Mouse (Mus musculus) stomach, postnatal 0 days (tissue): ENCODE data around the gene Tmem198b. TPM values are rescaled to one million over a fixed set of nuclear protein-coding genes. Genes with fewer than 3 reads are reported as not detected.

Source experiments
- ATAC-seq: fragments of 200-750 bp; cut with Nextera tagmentation; 2 replicates; pipeline ENCODE4 v1.8.0; 2017; ENCODE audit not compliant: low FRiP score, low TSS enrichment
- DNase-seq: peaks from one replicate; pipeline ENCODE4 v3.0.0-alpha.2; 2016; ENCODE audit warnings: low spot score
- H3K27ac ChIP-seq: fragments of 300-500 bp; sonication (generic); replicated peaks from 2 replicates; pipeline ENCODE4 v1.5.1; 2014; ENCODE audit warnings: mild to moderate bottlenecking, control low read depth
- H3K27me3 ChIP-seq: fragments of 300-500 bp; sonication (generic); 2 replicates; pipeline ENCODE4 v1.6.1; 2014; ENCODE audit warnings: low read length; ENCODE audit not compliant: control insufficient read depth, insufficient read depth
- H3K36me3 ChIP-seq: fragments of 300-500 bp; sonication (generic); 2 replicates; pipeline ENCODE4 v1.6.1; 2014; ENCODE audit warnings: low read length, mixed read lengths; ENCODE audit not compliant: control insufficient read depth, insufficient read depth
- H3K4me1 ChIP-seq: fragments of 300-500 bp; sonication (generic); replicated peaks from 2 replicates; pipeline ENCODE4 v1.6.1; 2014; ENCODE audit warnings: antibody characterized with exemption; ENCODE audit not compliant: control insufficient read depth, insufficient read depth
- H3K4me2 ChIP-seq: fragments of 300-500 bp; sonication (generic); replicated peaks from 2 replicates; pipeline ENCODE4 v1.6.1; 2014; ENCODE audit warnings: low read depth, mild to moderate bottlenecking, control low read depth, moderate library complexity
- H3K4me3 ChIP-seq: fragments of 300-500 bp; sonication (generic); 2 replicates; pipeline ENCODE4 v1.5.1; 2014; ENCODE audit warnings: low read depth, low read length, control low read depth
- H3K9ac ChIP-seq: fragments of 300-500 bp; sonication (generic); 2 replicates; pipeline ENCODE4 v1.6.1; 2014; ENCODE audit warnings: mild to moderate bottlenecking, low read length, control low read depth, mixed read lengths
- H3K9me3 ChIP-seq: fragments of 300-500 bp; sonication (generic); 2 replicates; pipeline ENCODE4 v1.6.1; 2016; ENCODE audit warnings: low read length; ENCODE audit not compliant: control insufficient read depth
- CTCF ChIP-seq: IDR thresholded peaks from 2 replicates; pipeline ENCODE4 v1.5.1; 2016; ENCODE audit warnings: antibody characterized with exemption, low read depth, mild to moderate bottlenecking, moderate library complexity
- EP300 ChIP-seq: optimal IDR thresholded peaks from 2 replicates; pipeline ENCODE3; 2016; ENCODE audit warnings: antibody characterized with exemption
- WGBS: fragments of 180-500 bp; shearing (Covaris S2); extraction: QIAGEN DNeasy Blood & Tissue Kit; methylation state at CpG from one replicate; pipeline ENCODE4 v1.1.7; 2014; 5-methylcytosine and 5-hydroxymethylcytosine counted together
- polyA plus RNA-seq: library from polyadenylated mRNA; unstranded; fragments of >200 nt; fragmentation: Nextera tagmentation; extraction: Ambion mirVana; gene quantifications from 2 replicates; pipeline ENCODE4 v1.2.1, GENCODE M21; 2015

Gene Tmem198b
- polyA plus RNA-seq, 1 experiment from 2014 or later = 7.8 TPM

- H3K4me1 ChIP-seq = no peaks in the 10 kb centered on the region
- no peak for DNase-seq
- no peak for ATAC-seq
- no peaks in the 10 kb centered on the region for H3K9me3 ChIP-seq
- 93% methylated on average over 1 of the region's 1 CpGs for whole genome bisulfite sequencing
- H3K4me3 ChIP-seq = no peak overlapping the region
- H3K36me3 ChIP-seq = no peaks in the 10 kb centered on the region
- no peaks in the 10 kb centered on the region for H3K27me3 ChIP-seq
- H3K9ac ChIP-seq = no peak overlapping the region
- H3K4me2 ChIP-seq = no peak overlapping the region
- TF ChIP-seq EP300 (no peak), CTCF (no peak)
- no peak overlapping the region; the same call in 1 of the 2 replicates for H3K27ac ChIP-seq
Observed at GRCm38 (mm10) chr10:128780200-128780599, 24.0 kb downstream of the Tmem198b start.

DNA sequence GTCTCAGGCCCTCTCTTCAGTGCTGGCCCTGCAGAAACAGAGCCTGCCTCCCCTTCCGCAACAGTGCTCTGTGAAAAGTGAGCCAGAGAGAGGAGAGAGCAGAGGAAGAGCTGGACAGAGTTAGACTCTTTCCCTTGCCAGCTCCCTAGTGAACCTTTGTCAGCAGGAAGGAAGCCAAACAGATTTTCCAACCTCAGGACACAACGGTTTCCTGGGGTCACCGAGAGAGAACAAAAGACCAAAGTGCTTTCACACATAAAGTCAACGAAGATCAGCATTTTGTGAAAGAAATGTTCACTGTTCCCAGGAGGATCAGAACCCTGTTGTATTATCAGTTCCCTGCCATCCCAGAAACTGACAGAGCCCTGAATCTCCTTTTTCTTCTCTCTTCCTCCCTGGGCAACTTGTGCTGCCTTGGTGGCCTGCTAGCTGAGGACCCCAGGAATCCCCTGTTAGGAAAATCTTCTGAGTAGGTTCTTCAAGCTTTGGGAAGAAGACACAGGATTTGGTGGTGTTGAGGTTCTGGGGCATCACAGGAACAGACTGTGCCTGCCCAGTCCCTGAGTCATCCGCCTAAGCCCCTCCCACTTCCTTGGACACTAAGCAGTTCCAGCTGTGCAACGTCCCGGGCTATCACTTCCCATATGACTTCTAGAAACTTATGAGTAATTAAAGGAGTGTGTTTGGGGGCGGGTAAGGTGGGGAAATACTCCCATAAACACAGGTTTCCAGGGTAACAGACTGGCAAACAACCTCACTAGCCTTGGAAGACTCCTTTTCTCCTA is 25.0 kb downstream of the Tmem198b start:
- H3K27me3 ChIP-seq = no peaks in the 10 kb centered on the region
- no peaks in the 10 kb centered on the region for H3K36me3 ChIP-seq
- no peak overlapping the region for H3K4me2 ChIP-seq
- H3K9me3 ChIP-seq = no peaks in the 10 kb centered on the region
- DNase-seq = peak; percentile 70
- H3K27ac ChIP-seq = peak overlapping the region; percentile 84
- peak; percentile 95 for ATAC-seq
- 0 out of 2 replicates have a peak overlapping the region, but pooled peaks have one; percentile 23 for H3K9ac ChIP-seq
- no peaks in the 10 kb centered on the region for H3K4me1 ChIP-seq
- no peak overlapping the region for H3K4me3 ChIP-seq
- WGBS = 14% methylated on average over 8 of the region's 8 CpGs
- TF ChIP-seq EP300 (no peak), CTCF (no peak)

- H3K27me3 ChIP-seq = no peaks in the 10 kb centered on the region
- no peak for TF ChIP-seq EP300
- TF ChIP-seq CTCF = no peak
- H3K4me2 ChIP-seq = no peak overlapping the region
- DNase-seq (no peak), ATAC-seq (no peak)
- no peak overlapping the region for H3K9ac ChIP-seq
- H3K4me3 ChIP-seq = no peak overlapping the region
- peak overlapping the region; percentile 84 for H3K27ac ChIP-seq
- H3K9me3 ChIP-seq = no peaks in the 10 kb centered on the region
- 93% methylated on average over 2 of the region's 2 CpGs for WGBS
- H3K36me3 ChIP-seq = no peaks in the 10 kb centered on the region
- H3K4me1 ChIP-seq = no peaks in the 10 kb centered on the region
Observed at GRCm38 (mm10) chr10:128778441-128778840, 25.7 kb downstream of the Tmem198b start.

- TF ChIP-seq EP300 (no peak), CTCF (peak; percentile 66)
- Histone ChIP-seq H3K9me3 (no peaks in the 10 kb centered on the region), H3K4me2 (no peak overlapping the region), H3K4me3 (no peak overlapping the region), H3K9ac (no peak overlapping the region), H3K27ac (no peak overlapping the region), H3K27me3 (no peaks in the 10 kb centered on the region), H3K4me1 (no peaks in the 10 kb centered on the region), H3K36me3 (no peaks in the 10 kb centered on the region)
- 26% methylated on average over 5 of the region's 5 CpGs for WGBS
- no peak for ATAC-seq
- DNase-seq = no peak
Observed at GRCm38 (mm10) chr10:128773685-128774084, 30.5 kb downstream of the Tmem198b start.

DNA sequence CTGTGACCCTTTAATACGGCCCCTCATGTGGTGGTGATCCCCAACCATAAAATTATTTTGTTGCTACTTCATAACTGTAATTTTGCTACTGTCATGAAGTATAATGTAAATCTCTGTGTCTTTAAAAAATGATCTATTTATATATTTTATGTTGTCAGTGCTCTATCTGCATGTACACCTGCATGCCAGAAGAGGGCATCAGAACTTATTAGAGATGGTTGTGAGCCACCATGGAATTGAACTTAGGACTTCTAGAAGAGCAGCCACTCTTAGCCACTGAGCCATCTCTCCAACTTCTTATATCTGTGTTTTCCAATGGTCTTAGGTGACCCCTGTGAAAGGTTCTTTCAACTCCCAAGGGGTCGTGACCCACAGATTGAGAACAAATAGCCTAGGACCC is 31.3 kb downstream of the Tmem198b start:
- no peak for DNase-seq
- 88% methylated on average over 2 of the region's 2 CpGs for WGBS
- peak; percentile 62 for TF ChIP-seq CTCF
- TF ChIP-seq EP300 = no peak

More for the DNA sequence above, 31.3 kb downstream of the Tmem198b start:
- H3K27ac ChIP-seq = no peak overlapping the region
- H3K4me3 ChIP-seq = no peak overlapping the region
- no peak for ATAC-seq
- H3K9ac ChIP-seq = no peak overlapping the region
- H3K27me3 ChIP-seq = no peaks in the 10 kb centered on the region
- no peaks in the 10 kb centered on the region for H3K4me1 ChIP-seq
- H3K36me3 ChIP-seq = no peaks in the 10 kb centered on the region
- H3K4me2 ChIP-seq = no peak overlapping the region
- no peaks in the 10 kb centered on the region for H3K9me3 ChIP-seq

Other genes with a start within 250 kb of the Tmem198b start
- 131 and 135 TPM in 2 replicates for gene Pa2g4, start 238.4 kb downstream of the Tmem198b start, polyA plus RNA-seq
- 18.6 and 18.9 TPM in 2 replicates for gene Erbb3, start 214.7 kb downstream of the Tmem198b start, polyA plus RNA-seq
- 781 and 811 TPM in 2 replicates for gene Rps26, start 177.6 kb downstream of the Tmem198b start, polyA plus RNA-seq
- gene Ikzf4, start 158.4 kb downstream of the Tmem198b start, polyA plus RNA-seq = 1.6 and 1.7 TPM in 2 replicates
- 20.3 and 21.4 TPM in 2 replicates for gene Suox, start 130.3 kb downstream of the Tmem198b start, polyA plus RNA-seq
- 54.0 and 59.4 TPM in 2 replicates for gene Rab5b, start 108.1 kb downstream of the Tmem198b start, polyA plus RNA-seq
- 1.4 and 2.0 TPM in 2 replicates for gene Pmel, start 100.2 kb downstream of the Tmem198b start, polyA plus RNA-seq
- gene Cdk2, start 99.3 kb downstream of the Tmem198b start, polyA plus RNA-seq = 33.1 and 33.4 TPM in 2 replicates
- gene Dgka, start 59.5 kb downstream of the Tmem198b start, polyA plus RNA-seq = 14.6 and 15.7 TPM in 2 replicates
- 22.7 and 24.1 TPM in 2 replicates for gene Pym1, start 56.5 kb downstream of the Tmem198b start, polyA plus RNA-seq
- gene Mmp19, start 13.5 kb downstream of the Tmem198b start, polyA plus RNA-seq = 2.0 and 2.1 TPM in 2 replicates
- 29.8 and 30.5 TPM in 2 replicates for gene Dnajc14, start 308 bp downstream of the Tmem198b start, polyA plus RNA-seq
- 99.4 and 104 TPM in 2 replicates for gene Sarnp, start 13.0 kb upstream of the Tmem198b start, polyA plus RNA-seq
- gene Ormdl2, start 17.3 kb upstream of the Tmem198b start, polyA plus RNA-seq = 111 and 121 TPM in 2 replicates
- 1.5 and 1.6 TPM in 2 replicates for gene Gdf11, start 87.3 kb upstream of the Tmem198b start, polyA plus RNA-seq
- 760 and 773 TPM in 2 replicates for gene Cd63, start 96.6 kb upstream of the Tmem198b start, polyA plus RNA-seq
- 8.1 and 9.5 TPM in 2 replicates for gene Rdh5, start 118.5 kb upstream of the Tmem198b start, polyA plus RNA-seq
- gene Bloc1s1, start 119.7 kb upstream of the Tmem198b start, polyA plus RNA-seq = 194 and 198 TPM in 2 replicates
- 8.5 and 8.7 TPM in 2 replicates for gene Itga7, start 129.4 kb upstream of the Tmem198b start, polyA plus RNA-seq
- 67.6 and 68.0 TPM in 2 replicates for gene Mettl7b, start 156.6 kb upstream of the Tmem198b start, polyA plus RNA-seq
- gene Olfr9, start 185.1 kb upstream of the Tmem198b start, polyA plus RNA-seq = not detected in 2 replicates
- gene Olfr763, start 206.4 kb upstream of the Tmem198b start, polyA plus RNA-seq = not detected in 2 replicates
- gene Olfr764-ps1, start 235.5 kb upstream of the Tmem198b start, polyA plus RNA-seq = not detected in 2 replicates
- gene Olfr765, start 245.6 kb upstream of the Tmem198b start, polyA plus RNA-seq = not detected in 2 replicates